In the genomic region with DNA sequence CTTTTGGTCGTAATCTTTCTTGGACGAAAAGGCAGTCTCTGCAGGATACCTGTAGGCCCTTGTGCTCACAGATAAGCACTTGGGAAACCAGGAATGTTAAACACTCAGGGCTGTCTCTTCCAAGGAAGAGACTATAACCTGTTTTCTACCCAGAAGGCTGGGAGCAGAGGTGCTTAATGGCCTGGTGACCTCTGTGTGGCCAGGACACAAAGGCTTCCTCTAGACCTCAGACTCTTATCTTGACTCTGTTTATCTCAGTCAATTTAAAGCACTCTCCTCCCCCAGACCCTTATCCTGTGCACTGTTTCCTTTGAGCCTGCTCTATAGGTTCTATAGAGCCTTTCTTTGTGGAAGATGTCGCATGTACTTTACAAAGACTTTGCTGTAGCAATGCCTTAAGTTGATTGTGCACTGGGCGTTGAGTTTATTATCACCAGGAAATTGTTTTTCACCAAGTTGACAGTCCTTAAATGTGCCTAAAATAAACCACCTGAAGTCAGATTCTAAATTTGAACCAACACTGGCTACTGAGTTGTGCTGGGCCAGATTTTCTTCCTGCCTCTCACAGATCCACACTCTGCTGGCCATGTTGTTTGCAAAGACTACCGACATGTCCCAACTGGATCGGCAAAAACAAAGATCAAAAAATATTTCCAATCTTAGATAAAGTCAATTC, we compare ENCODE assay signal across 30 mouse cellular contexts. TPM values are rescaled to one million over a fixed set of nuclear protein-coding genes. Genes with fewer than 3 reads are reported as not detected.
DNase-seq lines count a peak whose midpoint lies in the region; ATAC-seq and TF ChIP-seq lines count a peak whose summit lies in the region.
"Had no signal": no experiment of that assay in that cellular context is flagged by ENCODE, and none has a peak within 500 bp of the region (broad histone marks: within the 10 kb centered on the region; RNA-seq: fewer than 3 reads in every experiment).

No protein-coding gene starts in this region.

- no peak for ATAC-seq in intestine, embryonic 16.5 days
- no peak for ATAC-seq in intestine, postnatal 0 days
- ATAC-seq in lung, embryonic 16.5 days (ENCODE audit: low read depth) = peak; percentile 45
- ATAC-seq in lung, postnatal 0 days = no peak
- no peak for ATAC-seq in heart, embryonic 13.5 days (ENCODE audit: extremely low read depth, insufficient number of reproducible peaks, low FRiP score, low TSS enrichment)
- ATAC-seq: forebrain, embryonic 15.5 days; inflammation-experienced regulatory T-cells, adult 6 months; liver, embryonic 12.5 days; midbrain, embryonic 15.5 days had no signal

- 0 out of 2 replicates have a peak overlapping the region, but pooled peaks have one; percentile 14 for H3K27ac ChIP-seq in intestine, embryonic 16.5 days (ENCODE audit: low read length)
- no peak overlapping the region for H3K27ac ChIP-seq in intestine, postnatal 0 days (ENCODE audit: low read depth, low read length)
- H3K27ac ChIP-seq in lung, embryonic 16.5 days (ENCODE audit: low read length) = no peak overlapping the region
- H3K27ac ChIP-seq in lung, postnatal 0 days (ENCODE audit: low read length) = no peak overlapping the region
- peak overlapping the region; percentile 78 for H3K27ac ChIP-seq in heart, embryonic 13.5 days (replicated peaks)
- no peak overlapping the region for H3K27ac ChIP-seq in midbrain, embryonic 10.5 days (replicated peaks)
- H3K27ac ChIP-seq in left cerebral cortex, adult 2 months = no peak overlapping the region
- H3K27ac ChIP-seq: embryonic facial prominence, embryonic 12.5 days; forebrain, embryonic 15.5 days; hindbrain, embryonic 13.5 days; liver, embryonic 12.5 days; lung, embryonic 15.5 days; midbrain, embryonic 15.5 days; stomach, postnatal 0 days had no signal

- no peak overlapping the region for H3K4me2 ChIP-seq in intestine, embryonic 16.5 days (ENCODE audit: low read depth, low read length)
- H3K4me2 ChIP-seq in intestine, postnatal 0 days (replicated peaks; ENCODE audit: low read depth) = no peak overlapping the region
- H3K4me2 ChIP-seq in lung, embryonic 16.5 days (ENCODE audit: low read depth, low read length) = no peak overlapping the region
- H3K4me2 ChIP-seq in lung, postnatal 0 days (replicated peaks; ENCODE audit: low read depth, low read length) = no peak overlapping the region
- 0 out of 2 replicates have a peak overlapping the region, but pooled peaks have one; percentile 9 for H3K4me2 ChIP-seq in heart, embryonic 13.5 days
- H3K4me2 ChIP-seq: embryonic facial prominence, embryonic 12.5 days; forebrain, embryonic 15.5 days; hindbrain, embryonic 13.5 days; liver, embryonic 12.5 days; lung, embryonic 15.5 days; midbrain, embryonic 15.5 days had no signal

- no peaks in the 10 kb centered on the region for H3K4me1 ChIP-seq in intestine, embryonic 16.5 days (ENCODE audit: control insufficient read depth, insufficient read depth, low read length)
- H3K4me1 ChIP-seq in intestine, postnatal 0 days (replicated peaks; ENCODE audit: control insufficient read depth, insufficient read depth, low read length) = 0 out of 2 replicates have a peak, but pooled peaks cover 3% of the 10 kb centered on the region
- no peaks in the 10 kb centered on the region for H3K4me1 ChIP-seq in lung, embryonic 16.5 days (replicated peaks; ENCODE audit: control insufficient read depth, insufficient read depth, low read length)
- no peaks in the 10 kb centered on the region for H3K4me1 ChIP-seq in lung, postnatal 0 days (ENCODE audit: insufficient read depth, low read depth, low read length)
- peaks cover 15% of the 10 kb centered on the region for H3K4me1 ChIP-seq in heart, embryonic 13.5 days
- no peaks in the 10 kb centered on the region for H3K4me1 ChIP-seq in midbrain, embryonic 10.5 days
- H3K4me1 ChIP-seq: forebrain, embryonic 15.5 days; hindbrain, embryonic 13.5 days; megakaryocyte, embryonic 14.5 days; midbrain, embryonic 15.5 days had no signal

- no peak for TF ChIP-seq EP300 in lung, postnatal 0 days (IDR thresholded peaks at IDR 0.05)

- no peaks in the 10 kb centered on the region for H3K27me3 ChIP-seq in intestine, embryonic 16.5 days (replicated peaks; ENCODE audit: control insufficient read depth, insufficient read depth, low read length)
- H3K27me3 ChIP-seq in intestine, postnatal 0 days (replicated peaks; ENCODE audit: control insufficient read depth, insufficient read depth, low read length) = no peaks in the 10 kb centered on the region
- no peaks in the 10 kb centered on the region for H3K27me3 ChIP-seq in lung, embryonic 16.5 days (ENCODE audit: control insufficient read depth, insufficient read depth, low read depth, low read length)
- H3K27me3 ChIP-seq in lung, postnatal 0 days (replicated peaks; ENCODE audit: insufficient read depth, low read length) = no peaks in the 10 kb centered on the region
- H3K27me3 ChIP-seq in heart, embryonic 13.5 days (replicated peaks) = no peaks in the 10 kb centered on the region
- H3K27me3 ChIP-seq in midbrain, embryonic 10.5 days (ENCODE audit: low read depth, poor library complexity, severe bottlenecking) = no peaks in the 10 kb centered on the region
- H3K27me3 ChIP-seq: CH12.LX; embryonic facial prominence, embryonic 12.5 days; forebrain, embryonic 15.5 days; hindbrain, embryonic 13.5 days; lung, embryonic 15.5 days; megakaryocyte, embryonic 14.5 days; midbrain, embryonic 15.5 days had no signal

- no peak overlapping the region for H3K9ac ChIP-seq in intestine, embryonic 16.5 days (ENCODE audit: low read depth, low read length)
- H3K9ac ChIP-seq in intestine, postnatal 0 days (ENCODE audit: low read depth, low read length) = no peak overlapping the region
- H3K9ac ChIP-seq in lung, embryonic 16.5 days (ENCODE audit: low read length) = no peak overlapping the region
- no peak overlapping the region for H3K9ac ChIP-seq in lung, postnatal 0 days (replicated peaks; ENCODE audit: low read depth)
- H3K9ac ChIP-seq in heart, embryonic 13.5 days = no peak overlapping the region
- H3K9ac ChIP-seq: embryonic facial prominence, embryonic 12.5 days; forebrain, embryonic 15.5 days; hindbrain, embryonic 13.5 days; liver, embryonic 12.5 days; lung, embryonic 15.5 days; midbrain, embryonic 15.5 days had no signal

- DNase-seq in lung, postnatal 0 days (ENCODE audit: low spot score) = no peak
- DNase-seq in skeletal muscle tissue, adult 2 months (ENCODE audit: low read depth, low spot score) = peak; percentile 31
- DNase-seq in midbrain, embryonic 10.5 days (ENCODE audit: low spot score) = no peak
- no peak for DNase-seq in left cerebral cortex, adult 2 months (ENCODE audit: extremely low spot score in 1 of 2, low spot score in 2 of 2)
- DNase-seq: adrenal gland, postnatal 25 days; cerebellum, adult 11 months; cerebellum, postnatal 10 days; kidney, postnatal 25 days; right cerebral cortex, postnatal 25 days had no signal

- no peaks in the 10 kb centered on the region for H3K36me3 ChIP-seq in intestine, embryonic 16.5 days (ENCODE audit: control insufficient read depth, insufficient read depth, low read length)
- no peaks in the 10 kb centered on the region for H3K36me3 ChIP-seq in intestine, postnatal 0 days (ENCODE audit: control insufficient read depth, insufficient read depth)
- H3K36me3 ChIP-seq in lung, embryonic 16.5 days (ENCODE audit: control insufficient read depth, insufficient read depth, low read length) = no peaks in the 10 kb centered on the region
- H3K36me3 ChIP-seq in lung, postnatal 0 days (ENCODE audit: insufficient read depth, low read length) = no peaks in the 10 kb centered on the region
- H3K36me3 ChIP-seq in heart, embryonic 13.5 days = no peaks in the 10 kb centered on the region
- no peaks in the 10 kb centered on the region for H3K36me3 ChIP-seq in midbrain, embryonic 10.5 days
- H3K36me3 ChIP-seq: embryonic facial prominence, embryonic 12.5 days; forebrain, embryonic 15.5 days; hindbrain, embryonic 13.5 days; liver, embryonic 12.5 days; lung, embryonic 15.5 days; midbrain, embryonic 15.5 days had no signal

- no peaks in the 10 kb centered on the region for H3K9me3 ChIP-seq in intestine, embryonic 16.5 days (ENCODE audit: control insufficient read depth, low read length)
- no peaks in the 10 kb centered on the region for H3K9me3 ChIP-seq in intestine, postnatal 0 days (ENCODE audit: control insufficient read depth)
- H3K9me3 ChIP-seq in lung, embryonic 16.5 days (ENCODE audit: control insufficient read depth, low read length) = no peaks in the 10 kb centered on the region
- no peaks in the 10 kb centered on the region for H3K9me3 ChIP-seq in lung, postnatal 0 days (ENCODE audit: low read length)
- no peaks in the 10 kb centered on the region for H3K9me3 ChIP-seq in heart, embryonic 13.5 days
- H3K9me3 ChIP-seq in midbrain, embryonic 10.5 days (replicated peaks) = no peaks in the 10 kb centered on the region
- H3K9me3 ChIP-seq: embryonic facial prominence, embryonic 12.5 days; forebrain, embryonic 15.5 days; hindbrain, embryonic 13.5 days; liver, embryonic 12.5 days; lung, embryonic 15.5 days; midbrain, embryonic 15.5 days had no signal

- WGBS in intestine, embryonic 16.5 days = 41% methylated on average over 6 of the region's 6 CpGs
- whole genome bisulfite sequencing in intestine, postnatal 0 days = 36% methylated on average over 6 of the region's 6 CpGs
- WGBS in lung, embryonic 16.5 days = 28% methylated on average over 6 of the region's 6 CpGs
- whole genome bisulfite sequencing in lung, postnatal 0 days = 31% methylated on average over 6 of the region's 6 CpGs
- 19% methylated on average over 6 of the region's 6 CpGs for WGBS in heart, embryonic 13.5 days
- 78% methylated on average over 6 of the region's 6 CpGs for WGBS in midbrain, embryonic 10.5 days

- TF ChIP-seq CTCF in intestine, postnatal 0 days (IDR thresholded peaks at IDR 0.05; ENCODE audit: low read depth) = no peak
- TF ChIP-seq CTCF in lung, postnatal 0 days (IDR thresholded peaks at IDR 0.05) = no peak
- no peak for TF ChIP-seq CTCF in left cerebral cortex, adult 2 months (IDR thresholded peaks at IDR 0.05)

- intact Hi-C loops in left cerebral cortex, adult 2 months (cut with DNase I) = no loop called here

- no peak overlapping the region for H3K4me3 ChIP-seq in intestine, embryonic 16.5 days (ENCODE audit: low read length)
- H3K4me3 ChIP-seq in intestine, postnatal 0 days (ENCODE audit: low read depth, low read length) = no peak overlapping the region
- H3K4me3 ChIP-seq in lung, embryonic 16.5 days (ENCODE audit: low read length) = no peak overlapping the region
- no peak overlapping the region for H3K4me3 ChIP-seq in lung, postnatal 0 days (ENCODE audit: low read depth, low read length)
- H3K4me3 ChIP-seq in heart, embryonic 13.5 days = no peak overlapping the region
- H3K4me3 ChIP-seq in midbrain, embryonic 10.5 days = no peak overlapping the region
- no peak overlapping the region for H3K4me3 ChIP-seq in left cerebral cortex, adult 2 months
- H3K4me3 ChIP-seq: embryonic facial prominence, embryonic 12.5 days; erythroblast, embryonic 14.5 days; forebrain, embryonic 15.5 days; hindbrain, embryonic 13.5 days; liver, embryonic 12.5 days; lung, embryonic 15.5 days; megakaryocyte, embryonic 14.5 days; midbrain, embryonic 15.5 days; myocyte had no signal

RNA-seq across cellular contexts. Expression of gene Gm47985, which starts 37.7 kb away (rescaled TPM):
- polyA plus RNA-seq in intestine, embryonic 16.5 days (2015; fragmentation: Nextera tagmentation; extraction: Ambion mirVana) = 0.26 and 0.32 TPM in 2 replicates
- polyA plus RNA-seq in intestine, postnatal 0 days (2015; fragmentation: Nextera tagmentation; extraction: Ambion mirVana) = 0.08 TPM in 1 of 2 replicates, not detected in the other
- 0.11 TPM in 1 of 2 replicates, not detected in the other for polyA plus RNA-seq in lung, embryonic 16.5 days (2015; fragmentation: Nextera tagmentation; extraction: Ambion mirVana)
- 0.14 and 0.68 TPM in 2 replicates for polyA plus RNA-seq in lung, postnatal 0 days (2015; fragmentation: Nextera tagmentation; extraction: Ambion mirVana)
- 0.69 and 2.6 TPM in 2 replicates for polyA plus RNA-seq in heart, embryonic 13.5 days (2015; fragmentation: Nextera tagmentation; extraction: Ambion mirVana)
- polyA plus RNA-seq in midbrain, embryonic 10.5 days (2016; fragmentation: Nextera tagmentation; extraction: Ambion mirVana) = 0.09 and 0.23 TPM in 2 replicates
- total RNA-seq in left cerebral cortex, adult 2 months (2021) = not detected
- total RNA-seq: adrenal gland, postnatal 25 days; CH12.LX; granulocyte monocyte progenitor cell, adult 5-6 weeks; layer of hippocampus, postnatal 10 days had no signal
- polyA plus RNA-seq: erythroblast, embryonic 14.5 days; forebrain, embryonic 15.5 days; lung, embryonic 15.5 days; midbrain, embryonic 15.5 days; neural tube, embryonic 14.5 days; stomach, postnatal 0 days had no signal

RNA-seq across cellular contexts. Expression of gene Gm8947, which starts 47.6 kb away (rescaled TPM):
- polyA plus RNA-seq in intestine, embryonic 16.5 days (2015; fragmentation: Nextera tagmentation; extraction: Ambion mirVana) = 0.17 TPM in 1 of 2 replicates, not detected in the other
- polyA plus RNA-seq in intestine, postnatal 0 days (2015; fragmentation: Nextera tagmentation; extraction: Ambion mirVana) = not detected in 2 replicates
- not detected in 2 replicates for polyA plus RNA-seq in lung, embryonic 16.5 days (2015; fragmentation: Nextera tagmentation; extraction: Ambion mirVana)
- polyA plus RNA-seq in lung, postnatal 0 days (2015; fragmentation: Nextera tagmentation; extraction: Ambion mirVana) = not detected in 2 replicates
- 0.17 and 0.37 TPM in 2 replicates for polyA plus RNA-seq in heart, embryonic 13.5 days (2015; fragmentation: Nextera tagmentation; extraction: Ambion mirVana)
- 0.22 and 0.23 TPM in 2 replicates for polyA plus RNA-seq in midbrain, embryonic 10.5 days (2016; fragmentation: Nextera tagmentation; extraction: Ambion mirVana)
- not detected for total RNA-seq in left cerebral cortex, adult 2 months (2021)
- total RNA-seq: adrenal gland, postnatal 25 days; granulocyte monocyte progenitor cell, adult 5-6 weeks; layer of hippocampus, postnatal 10 days had no signal
- polyA plus RNA-seq: erythroblast, embryonic 14.5 days; forebrain, embryonic 15.5 days; hindbrain, embryonic 13.5 days; inflammation-experienced regulatory T-cells, adult 6 months; midbrain, embryonic 15.5 days; neural tube, embryonic 14.5 days had no signal

RNA-seq across cellular contexts. Expression of gene Gm47995, which starts 53.6 kb away (rescaled TPM):
- polyA plus RNA-seq in intestine, embryonic 16.5 days (2015; fragmentation: Nextera tagmentation; extraction: Ambion mirVana) = 0.23 TPM in 1 of 2 replicates, not detected in the other
- polyA plus RNA-seq in intestine, postnatal 0 days (2015; fragmentation: Nextera tagmentation; extraction: Ambion mirVana) = not detected in 2 replicates
- polyA plus RNA-seq in lung, embryonic 16.5 days (2015; fragmentation: Nextera tagmentation; extraction: Ambion mirVana) = not detected in 2 replicates
- polyA plus RNA-seq in lung, postnatal 0 days (2015; fragmentation: Nextera tagmentation; extraction: Ambion mirVana) = 0.13 TPM in 1 of 2 replicates, not detected in the other
- not detected in 2 replicates for polyA plus RNA-seq in heart, embryonic 13.5 days (2015; fragmentation: Nextera tagmentation; extraction: Ambion mirVana)
- not detected in 2 replicates for polyA plus RNA-seq in midbrain, embryonic 10.5 days (2016; fragmentation: Nextera tagmentation; extraction: Ambion mirVana)
- not detected for total RNA-seq in left cerebral cortex, adult 2 months (2021)
- total RNA-seq: adrenal gland, postnatal 25 days; CH12.LX; granulocyte monocyte progenitor cell, adult 5-6 weeks; layer of hippocampus, postnatal 10 days; MEL had no signal
- polyA plus RNA-seq: embryonic facial prominence, embryonic 12.5 days; erythroblast, embryonic 14.5 days; forebrain, embryonic 15.5 days; hindbrain, embryonic 13.5 days; inflammation-experienced regulatory T-cells, adult 6 months; limb, embryonic 11.5 days; lung, embryonic 15.5 days; midbrain, embryonic 15.5 days; neural tube, embryonic 14.5 days; stomach, postnatal 0 days had no signal

RNA-seq across cellular contexts. Expression of gene 3110040M04Rik, which starts 59.3 kb away (rescaled TPM):
- polyA plus RNA-seq in intestine, embryonic 16.5 days (2015; fragmentation: Nextera tagmentation; extraction: Ambion mirVana) = 0.16 TPM in 1 of 2 replicates, not detected in the other
- not detected in 2 replicates for polyA plus RNA-seq in intestine, postnatal 0 days (2015; fragmentation: Nextera tagmentation; extraction: Ambion mirVana)
- not detected in 2 replicates for polyA plus RNA-seq in lung, embryonic 16.5 days (2015; fragmentation: Nextera tagmentation; extraction: Ambion mirVana)
- 0.15 TPM in 1 of 2 replicates, not detected in the other for polyA plus RNA-seq in lung, postnatal 0 days (2015; fragmentation: Nextera tagmentation; extraction: Ambion mirVana)
- 0.18 TPM in 1 of 2 replicates, not detected in the other for polyA plus RNA-seq in heart, embryonic 13.5 days (2015; fragmentation: Nextera tagmentation; extraction: Ambion mirVana)
- polyA plus RNA-seq in midbrain, embryonic 10.5 days (2016; fragmentation: Nextera tagmentation; extraction: Ambion mirVana) = not detected in 2 replicates
- total RNA-seq in left cerebral cortex, adult 2 months (2021) = not detected
- total RNA-seq: adrenal gland, postnatal 25 days; CH12.LX; granulocyte monocyte progenitor cell, adult 5-6 weeks; layer of hippocampus, postnatal 10 days had no signal
- polyA plus RNA-seq: embryonic facial prominence, embryonic 12.5 days; forebrain, embryonic 15.5 days; hindbrain, embryonic 13.5 days; inflammation-experienced regulatory T-cells, adult 6 months; limb, embryonic 11.5 days; lung, embryonic 15.5 days; midbrain, embryonic 15.5 days; neural tube, embryonic 14.5 days; stomach, postnatal 0 days had no signal

Comparison
In these comparisons a context has a peak if more than half of its experiments do, and no peak if none do; other contexts are left out.
1. H3K27ac ChIP-seq: peak in intestine, embryonic 16.5 days (single experiment) and heart, embryonic 13.5 days (single experiment); none in intestine, postnatal 0 days (single experiment), lung, embryonic 16.5 days (single experiment), lung, postnatal 0 days (single experiment), midbrain, embryonic 10.5 days (single experiment) and left cerebral cortex, adult 2 months (single experiment).